Mouse (Mus musculus) hindbrain, embryonic 14.5 days (tissue): ENCODE measurements at regions not wholly inside any gene's neighbourhood (a gene's known extent, or its start where the extent isn't known, plus 50 kb on each side); places are given as distances from the start of the nearest gene placed in this dataset.

Experiments used
- ATAC-seq: fragments of 200-750 bp; cut with Nextera tagmentation; 2 replicates; pipeline ENCODE4 v1.8.0; 2017; ENCODE audit warnings: moderate number of reproducible peaks, mild to moderate bottlenecking, moderate TSS enrichment, moderate library complexity; ENCODE audit not compliant: low FRiP score
- DNase-seq: peaks from one replicate; pipeline ENCODE4 v3.0.0-alpha.2; 2015; ENCODE audit warnings: low spot score
- H3K27ac ChIP-seq: fragments of 300-500 bp; sonication (generic); 2 replicates; pipeline ENCODE4 v1.5.1; 2014; ENCODE audit warnings: mild to moderate bottlenecking, moderate library complexity
- H3K27me3 ChIP-seq: fragments of 300-500 bp; sonication (generic); 2 replicates; pipeline ENCODE4 v1.6.1; 2014; ENCODE audit warnings: mild to moderate bottlenecking, low read length, mixed read lengths; ENCODE audit not compliant: control insufficient read depth, insufficient read depth
- H3K36me3 ChIP-seq: fragments of 300-500 bp; sonication (generic); replicated peaks from 2 replicates; pipeline ENCODE4 v1.6.1; 2014; ENCODE audit not compliant: control insufficient read depth, insufficient read depth
- H3K4me1 ChIP-seq: fragments of 300-500 bp; sonication (generic); replicated peaks from 2 replicates; pipeline ENCODE4 v1.6.1; 2014; ENCODE audit warnings: antibody characterized with exemption, low read length, mixed read lengths; ENCODE audit not compliant: control insufficient read depth, insufficient read depth
- H3K4me2 ChIP-seq: fragments of 300-500 bp; sonication (generic); replicated peaks from 2 replicates; pipeline ENCODE4 v1.6.1; 2014; ENCODE audit warnings: mild to moderate bottlenecking, moderate library complexity
- H3K4me3 ChIP-seq: fragments of 300-500 bp; sonication (generic); replicated peaks from 2 replicates; pipeline ENCODE4 v1.5.1; 2014; ENCODE audit warnings: mild to moderate bottlenecking, low read length
- H3K9ac ChIP-seq: fragments of 300-500 bp; sonication (generic); 2 replicates; pipeline ENCODE4 v1.6.1; 2014
- H3K9me3 ChIP-seq: fragments of 300-500 bp; sonication (generic); 2 replicates; pipeline ENCODE4 v1.6.1; 2016; ENCODE audit warnings: low read length; ENCODE audit not compliant: control insufficient read depth
- WGBS: fragments of 180-500 bp; shearing (Covaris S2); extraction: QIAGEN DNeasy Blood & Tissue Kit; methylation state at CpG from one replicate; pipeline ENCODE4 v1.1.7; 2014; 5-methylcytosine and 5-hydroxymethylcytosine counted together

- no peak overlapping the region for H3K4me2 ChIP-seq
- no peak overlapping the region for H3K9ac ChIP-seq
- no peaks in the 10 kb centered on the region for H3K27me3 ChIP-seq
- H3K4me3 ChIP-seq = no peak overlapping the region
- ATAC-seq (no peak), DNase-seq (no peak)
- no peaks in the 10 kb centered on the region for H3K36me3 ChIP-seq
- H3K9me3 ChIP-seq = no peaks in the 10 kb centered on the region
- H3K27ac ChIP-seq = no peak overlapping the region
- no peaks in the 10 kb centered on the region for H3K4me1 ChIP-seq
- 70% methylated on average over 12 of the region's 12 CpGs for whole genome bisulfite sequencing
These were observed 1177.0 kb downstream of the 4930447A16Rik start for GRCm38 (mm10) chr15:38602187-38602870.

- no peak overlapping the region for H3K4me2 ChIP-seq
- ATAC-seq = no peak
- no peak overlapping the region for H3K4me3 ChIP-seq
- 72% methylated on average over 5 of the region's 5 CpGs for WGBS
- H3K9ac ChIP-seq = no peak overlapping the region
- no peaks in the 10 kb centered on the region for H3K36me3 ChIP-seq
- no peak overlapping the region for H3K27ac ChIP-seq
- H3K9me3 ChIP-seq = no peaks in the 10 kb centered on the region
- no peaks in the 10 kb centered on the region for H3K4me1 ChIP-seq
- no peak for DNase-seq
- H3K27me3 ChIP-seq = no peaks in the 10 kb centered on the region
These were observed 1178.6 kb downstream of the 4930447A16Rik start for GRCm38 (mm10) chr15:38603918-38604317.

- H3K27me3 ChIP-seq = no peaks in the 10 kb centered on the region
- H3K9ac ChIP-seq = no peak overlapping the region
- no peaks in the 10 kb centered on the region for H3K9me3 ChIP-seq
- H3K27ac ChIP-seq = no peak overlapping the region
- no peak for DNase-seq
- no peaks in the 10 kb centered on the region for H3K36me3 ChIP-seq
- no peak overlapping the region for H3K4me3 ChIP-seq
- no peaks in the 10 kb centered on the region for H3K4me1 ChIP-seq
- WGBS = 76% methylated on average over 2 of the region's 2 CpGs
- H3K4me2 ChIP-seq = no peak overlapping the region
- ATAC-seq = no peak
These were observed 1182.0 kb downstream of the 4930447A16Rik start for GRCm38 (mm10) chr15:38607368-38607767.

GRCm38 (mm10) chr15:38608207-38608870 lies 1183.0 kb downstream of the 4930447A16Rik start:
- ATAC-seq = no peak
- H3K9ac ChIP-seq = no peak overlapping the region
- H3K4me1 ChIP-seq = no peaks in the 10 kb centered on the region
- no peaks in the 10 kb centered on the region for H3K36me3 ChIP-seq
- no peaks in the 10 kb centered on the region for H3K9me3 ChIP-seq
- no peaks in the 10 kb centered on the region for H3K27me3 ChIP-seq
- H3K27ac ChIP-seq = no peak overlapping the region
- no peak for DNase-seq
- no peak overlapping the region for H3K4me3 ChIP-seq
- 89% methylated on average over 6 of the region's 6 CpGs for WGBS
- no peak overlapping the region for H3K4me2 ChIP-seq

DNA sequence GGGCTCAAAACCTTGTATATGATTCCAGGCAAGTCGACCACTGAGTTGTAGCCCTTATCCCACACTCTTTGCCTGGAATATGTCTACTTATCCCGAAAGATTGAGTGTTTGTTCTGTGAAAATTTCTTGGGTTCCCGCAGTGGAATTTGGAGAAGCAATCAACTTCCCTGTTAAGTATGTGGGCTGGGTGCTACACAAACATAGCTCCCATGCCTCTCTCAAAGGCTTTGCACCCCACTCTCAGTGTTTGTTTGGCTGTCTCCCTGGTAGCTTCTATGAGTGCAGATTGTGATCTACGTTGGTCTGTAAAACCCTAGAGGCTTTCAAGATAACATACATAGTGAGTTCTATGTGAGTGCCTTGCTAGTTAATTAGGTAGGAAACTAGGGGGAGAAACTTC lies 1184.2 kb downstream of the 4930447A16Rik start:
- H3K27me3 ChIP-seq = no peaks in the 10 kb centered on the region
- H3K27ac ChIP-seq = no peak overlapping the region
- no peaks in the 10 kb centered on the region for H3K4me1 ChIP-seq
- H3K9me3 ChIP-seq = no peaks in the 10 kb centered on the region
- 95% methylated on average over 4 of the region's 4 CpGs for WGBS
- H3K36me3 ChIP-seq = no peaks in the 10 kb centered on the region
- no peak for ATAC-seq
- H3K4me2 ChIP-seq = no peak overlapping the region
- no peak for DNase-seq
- no peak overlapping the region for H3K4me3 ChIP-seq
- H3K9ac ChIP-seq = no peak overlapping the region
